Mouse (Mus musculus) testis, adult 2 months (tissue): ENCODE measurements around the gene Gm16253. TPM values are rescaled to one million over a fixed set of nuclear protein-coding genes. Genes with fewer than 3 reads are reported as not detected.

Experiments
- H3K27ac ChIP-seq: fragments of 200-500 bp; 2 replicates; pipeline ENCODE4 v1.5.1; 2012; ENCODE audit warnings: low read depth, low read length; ENCODE audit not compliant: control insufficient read depth, insufficient read depth
- H3K27me3 ChIP-seq: fragments of 200-500 bp; 2 replicates; pipeline ENCODE4 v1.6.1; 2012; ENCODE audit warnings: mild to moderate bottlenecking, low read length, moderate library complexity; ENCODE audit not compliant: control insufficient read depth, insufficient read depth
- H3K36me3 ChIP-seq: fragments of 200-500 bp; 2 replicates; pipeline ENCODE4 v1.6.1; 2012; ENCODE audit warnings: mild to moderate bottlenecking, low read length; ENCODE audit not compliant: control insufficient read depth, insufficient read depth
- H3K4me1 ChIP-seq: fragments of 200-500 bp; 2 replicates; pipeline ENCODE4 v1.6.1; 2012; ENCODE audit warnings: low read length; ENCODE audit not compliant: control insufficient read depth, insufficient read depth
- H3K4me3 ChIP-seq: fragments of 200-500 bp; 2 replicates; pipeline ENCODE4 v1.5.1; 2012; ENCODE audit warnings: low read depth, mild to moderate bottlenecking, low read length, moderate library complexity, mixed read lengths; ENCODE audit not compliant: control insufficient read depth
- CTCF ChIP-seq: fragments of 200-500 bp; IDR thresholded peaks from 2 replicates; pipeline ENCODE4 v1.5.1; 2012; ENCODE audit warnings: low read depth, mild to moderate bottlenecking, inconsistent platforms, low read length, moderate library complexity; ENCODE audit not compliant: control insufficient read depth, insufficient read depth, insufficient replicate concordance
- POLR2A ChIP-seq: fragments of 200-500 bp; IDR thresholded peaks from 2 replicates; pipeline ENCODE4 v1.6.1; 2012; ENCODE audit warnings: low read depth, mild to moderate bottlenecking, inconsistent platforms, low read length, moderate library complexity; ENCODE audit not compliant: control insufficient read depth
- polyA plus RNA-seq: library from polyadenylated mRNA; depleted of rRNA; stranded (reverse); fragments of >200 nt; gene quantifications from 2 replicates; pipeline ENCODE4 v1.2.3, GENCODE M21; 2012

Gene Gm16253
- polyA plus RNA-seq, 1 experiment: not detected

- TF ChIP-seq CTCF: no peak
- TF ChIP-seq POLR2A: no peak
- Histone ChIP-seq H3K36me3 (peaks cover 5% of the 10 kb centered on the region), H3K4me3 (peak overlapping the region; percentile 14), H3K27me3 (no peaks in the 10 kb centered on the region), H3K27ac (peak overlapping the region; percentile 55), H3K4me1 (peaks cover 4% of the 10 kb centered on the region)
Observed at GRCm38 (mm10) chr3:96561946-96562681, 14.7 kb upstream of the Gm16253 start.

- Histone ChIP-seq H3K4me3 (no peak overlapping the region), H3K27ac (no peak overlapping the region), H3K36me3 (peaks cover 5% of the 10 kb centered on the region), H3K27me3 (no peaks in the 10 kb centered on the region), H3K4me1 (no peaks in the 10 kb centered on the region; the same call in 1 of the 2 replicates)
- TF ChIP-seq CTCF (no peak), POLR2A (no peak)
Observed at GRCm38 (mm10) chr3:96563267-96563666, 13.5 kb upstream of the Gm16253 start.

- no peaks in the 10 kb centered on the region for H3K27me3 ChIP-seq
- peaks cover 5% of the 10 kb centered on the region for H3K36me3 ChIP-seq
- H3K4me1 ChIP-seq: no peaks in the 10 kb centered on the region; the same call in 1 of the 2 replicates
- TF ChIP-seq POLR2A (no peak), CTCF (no peak)
- H3K27ac ChIP-seq: peak overlapping the region; percentile 51; the same call in 1 of the 2 replicates
- H3K4me3 ChIP-seq: no peak overlapping the region
Observed at GRCm38 (mm10) chr3:96563911-96564632, 12.7 kb upstream of the Gm16253 start.

GRCm38 (mm10) chr3:96564633-96565032 is 12.2 kb upstream of the Gm16253 start:
- TF ChIP-seq POLR2A: no peak
- no peak for TF ChIP-seq CTCF
- H3K27ac ChIP-seq: peak overlapping the region; percentile 39; the same call in 1 of the 2 replicates
- H3K4me3 ChIP-seq: no peak overlapping the region
- peaks cover 4% of the 10 kb centered on the region for H3K4me1 ChIP-seq
- peaks cover 5% of the 10 kb centered on the region for H3K36me3 ChIP-seq
- no peaks in the 10 kb centered on the region for H3K27me3 ChIP-seq

GRCm38 (mm10) chr3:96565105-96565504 is 11.7 kb upstream of the Gm16253 start:
- no peak overlapping the region for H3K27ac ChIP-seq
- H3K27me3 ChIP-seq: no peaks in the 10 kb centered on the region
- peaks cover 4% of the 10 kb centered on the region for H3K4me1 ChIP-seq
- no peak overlapping the region for H3K4me3 ChIP-seq
- no peak for TF ChIP-seq CTCF
- no peak for TF ChIP-seq POLR2A
- peaks cover 4% of the 10 kb centered on the region for H3K36me3 ChIP-seq

GRCm38 (mm10) chr3:96566661-96567450 is 9.9 kb upstream of the Gm16253 start:
- Histone ChIP-seq H3K4me1 (peaks cover 7% of the 10 kb centered on the region), H3K4me3 (no peak overlapping the region), H3K27me3 (no peaks in the 10 kb centered on the region), H3K27ac (no peak overlapping the region), H3K36me3 (no peaks in the 10 kb centered on the region)
- no peak for TF ChIP-seq CTCF

GRCm38 (mm10) chr3:96568605-96569004 is 8.2 kb upstream of the Gm16253 start:
- Histone ChIP-seq H3K27me3 (no peaks in the 10 kb centered on the region), H3K4me1 (peaks cover 7% of the 10 kb centered on the region), H3K4me3 (no peak overlapping the region), H3K36me3 (no peaks in the 10 kb centered on the region), H3K27ac (no peak overlapping the region)
- no peak for TF ChIP-seq POLR2A
- no peak for TF ChIP-seq CTCF
